Mouse (Mus musculus): ENCODE results near the gene Pacrg.
A peak's percentile ranks its signal among the peaks of the same experiment; 100 is the strongest.

The Pacrg gene

GRCm38 (mm10) chr17:10399706-10400105 is 440.4 kb downstream of the Pacrg start:
- no peak for DNase-seq

DNA sequence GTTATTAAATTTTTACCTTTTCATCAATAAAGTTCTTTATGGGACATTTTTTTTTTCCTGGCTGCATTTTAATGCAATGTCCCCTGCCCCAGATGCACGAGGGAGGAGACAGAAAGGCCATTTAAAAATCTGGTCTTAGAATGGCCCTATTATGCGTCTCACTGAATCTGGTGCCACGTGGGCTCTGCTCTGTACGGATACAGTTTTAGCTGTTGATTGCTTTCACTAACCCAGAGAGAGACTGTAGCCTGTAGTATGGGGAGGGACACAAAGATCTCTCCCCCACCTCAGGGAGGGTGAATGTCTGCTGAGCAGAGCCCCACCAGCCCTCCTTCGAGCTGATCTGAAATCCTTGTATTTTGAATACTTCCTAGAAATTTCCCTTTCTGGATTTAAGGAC is 441.2 kb downstream of the Pacrg start:
- DNase-seq: no peak

DNA sequence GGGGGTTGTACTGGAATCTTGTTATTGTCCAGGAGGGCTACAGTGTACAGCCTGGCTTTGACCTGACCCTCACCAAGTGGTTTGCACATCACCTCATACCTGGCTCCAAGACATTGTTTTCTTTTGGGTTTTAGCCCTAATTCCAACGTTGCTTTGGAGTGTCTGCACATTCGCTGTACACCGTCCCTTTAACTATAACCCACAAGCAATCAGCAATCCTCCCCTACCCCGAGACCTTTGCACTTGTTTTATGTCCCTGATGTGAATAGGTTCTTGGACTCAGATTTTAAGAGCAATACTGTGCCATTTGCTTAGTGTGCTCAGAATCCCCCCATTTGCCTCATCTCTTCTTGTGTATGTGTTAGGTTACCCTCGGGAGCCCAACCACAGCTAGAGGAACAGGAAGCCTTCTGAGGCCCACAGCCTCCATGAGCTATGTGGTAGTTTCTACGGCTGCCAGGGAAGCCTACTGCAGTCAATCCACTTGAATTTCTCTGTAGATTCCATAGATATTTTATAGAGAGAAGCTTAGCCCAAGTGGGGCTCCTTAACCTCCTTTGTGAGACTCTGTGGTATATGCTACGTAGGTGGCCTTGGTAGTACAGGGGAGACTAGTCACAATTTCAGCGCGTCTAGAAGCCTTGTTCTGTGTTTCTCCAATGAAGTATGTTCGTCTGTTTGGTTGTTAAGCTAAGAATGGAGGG is 442.0 kb downstream of the Pacrg start:
- no peak for DNase-seq

DNA sequence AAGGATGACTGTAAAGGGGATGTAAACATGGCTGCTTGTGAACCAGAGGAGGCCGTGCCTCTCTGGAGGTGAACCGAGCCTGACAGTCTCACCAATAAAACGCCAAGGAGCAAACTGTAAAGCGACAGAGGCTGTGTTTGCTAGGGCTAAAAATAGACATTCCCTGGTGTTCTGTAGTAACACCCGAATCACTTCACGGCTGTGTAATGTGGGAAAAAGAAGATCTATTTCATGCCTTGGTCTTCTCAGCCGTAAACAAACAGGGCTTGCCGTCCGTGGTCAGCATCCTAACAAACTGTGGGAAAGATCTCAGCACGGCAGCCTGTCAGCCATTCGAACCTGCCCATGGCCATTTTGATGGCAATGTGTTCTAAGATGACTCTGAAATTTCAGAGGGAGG is 442.8 kb downstream of the Pacrg start:
- DNase-seq: no peak

GRCm38 (mm10) chr17:10396863-10397262 is 443.2 kb downstream of the Pacrg start:
- DNase-seq: no peak

GRCm38 (mm10) chr17:10394855-10395254 is 445.3 kb downstream of the Pacrg start:
- DNase-seq: no peak

GRCm38 (mm10) chr17:10393766-10394165 is 446.3 kb downstream of the Pacrg start:
- no peak for DNase-seq

DNA sequence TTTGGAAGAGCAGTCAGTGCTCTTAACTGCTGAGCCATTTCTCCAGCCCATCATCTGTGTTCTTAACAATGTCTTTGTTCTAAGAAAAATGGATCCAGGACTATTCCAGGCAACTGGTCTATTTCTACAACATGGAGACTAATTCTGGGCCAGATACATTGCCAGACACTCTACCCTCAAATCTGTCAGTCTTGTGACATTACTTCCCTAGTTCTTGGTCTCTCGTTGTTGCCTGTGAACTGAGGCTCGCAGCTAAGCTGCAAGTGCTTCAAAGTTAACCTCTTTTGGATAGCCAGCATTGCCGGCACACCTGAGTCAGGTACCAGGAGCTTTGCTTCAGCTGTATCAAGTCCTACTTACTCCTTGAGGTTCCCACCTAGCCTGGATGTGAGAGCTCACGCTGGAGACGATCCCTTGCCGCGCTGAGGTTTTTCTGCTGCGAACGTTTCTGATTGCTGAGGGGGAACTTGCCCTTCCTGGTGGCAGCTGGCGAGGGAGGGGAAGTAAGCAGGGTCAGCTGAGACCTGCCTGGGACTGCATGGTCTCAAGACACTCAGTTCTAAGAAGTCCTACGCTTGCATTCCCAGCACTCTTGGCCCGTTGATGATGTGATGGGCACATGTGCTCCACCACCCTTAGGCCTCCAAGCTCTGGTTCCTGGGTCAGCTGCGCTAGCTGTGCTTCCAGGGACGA is 447.6 kb downstream of the Pacrg start:
- DNase-seq: peak; percentile 18

DNA sequence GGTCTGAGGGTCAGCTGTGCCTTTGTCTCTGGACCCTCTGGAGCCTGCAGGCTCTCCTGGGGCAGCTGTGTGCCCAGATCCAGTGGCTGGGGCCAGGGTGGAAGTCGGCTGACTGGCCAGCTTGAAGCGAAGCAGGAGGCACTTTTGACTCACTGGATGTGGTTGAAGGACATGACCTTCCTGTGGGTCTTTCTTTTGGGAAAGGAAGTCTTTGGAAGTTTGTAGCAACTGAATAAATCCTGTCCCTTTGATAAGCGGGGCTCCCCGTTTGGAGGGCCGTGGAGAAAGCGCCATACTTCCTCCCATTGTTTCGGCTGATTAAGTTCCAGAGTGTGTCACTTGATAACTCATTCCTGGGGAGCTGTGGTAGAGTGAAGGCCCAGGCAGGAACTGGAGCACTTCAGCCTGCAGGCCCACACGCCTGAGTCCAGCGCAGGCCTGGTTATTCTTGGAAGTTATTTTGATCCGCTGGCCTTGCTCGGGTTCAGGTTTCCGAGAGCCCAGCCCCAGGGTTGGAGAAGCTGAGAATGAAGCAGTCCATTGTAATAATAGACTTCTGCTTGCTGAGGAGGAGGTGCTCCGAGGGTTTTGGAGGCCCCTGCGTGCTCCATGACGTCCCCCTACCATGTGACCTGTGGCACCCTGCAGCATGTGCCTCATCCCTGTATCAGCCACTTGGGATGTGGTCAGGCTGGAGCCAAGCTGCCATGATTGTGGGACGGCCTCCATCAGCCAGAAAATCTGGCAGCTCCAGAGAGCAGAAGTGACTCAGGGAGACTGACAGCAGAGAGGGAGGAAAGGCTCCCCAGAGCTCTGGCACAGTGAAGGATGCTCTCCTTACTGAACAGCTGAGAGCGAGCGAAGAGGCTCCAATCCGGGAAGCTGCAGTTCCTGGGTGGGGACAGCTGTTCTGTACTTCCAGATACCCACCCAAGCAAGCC is 449.6 kb downstream of the Pacrg start:
- peak; percentile 22 for DNase-seq

DNA sequence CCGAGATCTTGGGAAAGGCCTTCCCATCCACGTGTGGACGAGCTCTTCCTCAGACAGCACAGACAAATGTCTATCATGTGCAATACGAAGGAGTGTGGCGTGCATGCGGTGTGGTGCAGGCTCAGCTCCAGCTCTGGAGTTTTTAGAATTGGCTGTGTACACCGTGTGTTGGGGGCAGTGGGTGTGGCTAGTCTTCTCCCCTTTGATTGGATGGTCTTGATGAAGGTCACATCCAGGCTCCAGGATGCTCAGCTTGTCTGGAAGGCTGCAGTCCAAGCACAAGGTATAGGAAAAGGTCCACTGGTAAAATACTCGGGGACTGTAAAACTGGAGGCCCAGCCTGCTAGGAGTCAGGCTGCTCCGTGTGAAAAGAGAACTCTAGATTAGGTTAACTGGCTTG is 450.4 kb downstream of the Pacrg start:
- no peak for DNase-seq

- no peak for DNase-seq
These were observed 453.6 kb downstream of the Pacrg start for GRCm38 (mm10) chr17:10386548-10386947.

DNA sequence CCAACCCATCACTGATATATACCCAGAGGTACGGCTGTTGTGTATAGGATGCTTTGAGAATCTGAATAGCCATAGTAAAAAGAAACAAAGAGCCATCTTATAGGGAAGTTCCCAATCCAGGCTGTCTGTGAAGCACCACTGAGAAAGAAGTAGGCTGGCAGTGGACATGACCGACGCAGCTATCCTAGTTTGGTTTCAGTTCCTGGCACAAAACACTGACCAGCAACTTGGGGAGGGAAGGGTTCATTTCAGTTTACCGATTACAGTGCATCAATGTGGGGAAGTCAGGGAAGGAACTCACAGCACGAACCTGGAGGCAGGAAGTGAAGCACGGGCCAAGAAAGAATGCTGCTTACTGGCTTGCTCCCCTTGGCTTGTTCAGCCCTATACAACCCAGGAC is 456.7 kb downstream of the Pacrg start:
- DNase-seq: no peak

- DNase-seq: no peak
These were observed 461.5 kb downstream of the Pacrg start for GRCm38 (mm10) chr17:10378467-10379175.

DNA sequence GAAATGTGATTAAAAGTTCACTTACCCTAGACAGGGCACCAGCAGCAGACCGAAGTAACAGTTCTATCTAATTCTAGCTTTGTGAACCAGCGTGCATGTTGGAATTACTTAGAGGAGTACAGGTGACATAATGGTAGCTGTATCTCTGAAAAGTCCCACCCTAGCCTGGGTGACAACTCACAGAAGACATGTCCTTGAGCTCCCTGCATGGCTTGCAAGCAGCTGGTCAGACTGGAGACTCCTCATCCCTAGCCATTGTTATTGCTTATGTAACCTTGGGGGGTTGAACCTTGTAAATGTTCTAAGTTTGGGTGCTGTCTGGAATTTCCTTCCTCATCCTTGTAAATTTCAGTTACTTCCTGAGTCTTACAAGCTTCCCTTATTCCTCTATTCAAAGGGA is 462.5 kb downstream of the Pacrg start:
- no peak for DNase-seq

GRCm38 (mm10) chr17:10374316-10374715 is 465.8 kb downstream of the Pacrg start:
- DNase-seq: no peak

DNA sequence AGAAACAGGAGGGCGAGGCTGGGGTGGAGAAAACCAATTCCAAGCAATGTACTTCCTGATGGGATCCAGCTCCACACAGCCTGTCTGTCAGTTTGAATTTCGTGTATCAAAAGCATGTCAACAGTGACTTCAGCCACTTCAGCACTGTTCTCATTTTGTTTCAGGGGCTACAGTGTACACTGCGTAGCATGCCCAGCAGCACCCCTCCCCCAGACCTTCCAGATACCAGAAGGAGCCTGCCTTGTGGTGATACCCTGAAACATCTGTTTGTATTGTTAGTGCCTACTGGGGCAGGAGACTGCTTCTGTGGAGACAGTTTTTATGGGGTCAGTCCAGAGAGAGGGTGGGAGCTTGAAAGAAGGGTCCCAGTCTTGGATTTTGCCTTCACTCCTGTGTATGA is 466.4 kb downstream of the Pacrg start:
- no peak for DNase-seq

- DNase-seq: no peak
These were observed 467.9 kb downstream of the Pacrg start for GRCm38 (mm10) chr17:10372001-10372785.

- no peak for DNase-seq
These were observed 468.6 kb downstream of the Pacrg start for GRCm38 (mm10) chr17:10371472-10371871.

GRCm38 (mm10) chr17:10370660-10371130 is 469.4 kb downstream of the Pacrg start:
- DNase-seq: no peak

- DNase-seq: no peak
These were observed 470.0 kb downstream of the Pacrg start for GRCm38 (mm10) chr17:10369961-10370659.

DNA sequence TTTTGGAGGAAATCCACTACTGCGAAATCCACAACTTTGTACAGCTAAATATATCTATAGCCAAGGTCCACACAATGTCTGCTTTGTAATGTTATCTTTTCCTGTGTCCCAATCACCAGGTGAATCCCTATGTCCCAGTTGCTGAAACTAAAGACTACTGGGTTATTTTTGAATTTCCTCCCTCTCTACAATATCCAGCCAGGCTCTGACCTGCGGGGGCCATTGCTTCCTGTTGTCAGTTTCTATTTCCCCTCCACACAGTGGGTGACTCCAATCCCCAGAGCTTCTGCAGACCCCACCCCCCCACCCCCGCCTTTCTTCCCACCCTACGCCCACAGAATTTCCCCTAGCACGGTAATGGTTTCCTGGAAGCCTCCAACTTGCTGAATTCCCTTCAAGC is 473.1 kb downstream of the Pacrg start:
- DNase-seq: no peak

Data from liver (tissue).